Mouse (Mus musculus) spleen, adult 2 months (tissue): Measurements from ENCODE around the gene Phlda1.

Experiments used
- CTCF ChIP-seq: fragments of 200-500 bp; IDR thresholded peaks from 2 replicates; pipeline ENCODE4 v1.5.1; 2011; ENCODE audit warnings: mild to moderate bottlenecking, inconsistent platforms; ENCODE audit not compliant: insufficient read depth, insufficient read length, insufficient replicate concordance; ENCODE audit errors: extremely low read depth
- POLR2A ChIP-seq: fragments of 200-500 bp; IDR thresholded peaks from 2 replicates; pipeline ENCODE4 v1.6.1; 2011; ENCODE audit warnings: low read depth, low read length, inconsistent platforms

DNA sequence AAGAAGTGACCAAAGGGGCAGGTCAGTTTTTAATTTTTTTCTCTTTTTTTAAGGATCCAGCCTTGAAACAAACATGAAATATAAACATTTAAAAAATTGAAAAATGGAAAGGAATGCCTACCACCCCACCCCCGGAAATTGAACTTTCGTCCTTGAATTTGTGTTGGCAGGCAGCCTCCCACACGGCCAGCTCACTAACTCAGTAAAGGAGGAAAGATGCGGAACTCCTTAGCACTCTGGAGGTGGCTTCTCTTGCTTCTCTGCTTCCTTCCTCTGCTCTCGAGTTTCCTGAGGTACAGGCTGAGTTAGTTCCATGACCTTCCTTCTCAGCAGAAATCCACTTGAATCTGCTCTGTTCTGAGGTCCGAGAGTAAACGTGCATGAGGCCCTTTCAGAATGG is 4.7 kb downstream of the Phlda1 start:
- TF ChIP-seq POLR2A = no peak
- TF ChIP-seq CTCF = no peak
